Mouse (Mus musculus) limb, embryonic 11.5 days (tissue): ENCODE results near the gene Sdr9c7. TPM values are rescaled to one million over a fixed set of nuclear protein-coding genes. Genes with fewer than 3 reads are reported as not detected.

Experiments used
- ATAC-seq: fragments of 200-750 bp; cut with Nextera tagmentation; 2 replicates; pipeline ENCODE4 v1.8.0; 2017; ENCODE audit warnings: low read depth; ENCODE audit not compliant: insufficient number of reproducible peaks, low FRiP score, low TSS enrichment
- DNase-seq: peaks from one replicate; pipeline ENCODE4 v3.0.0-alpha.2; 2015; ENCODE audit warnings: low spot score
- H3K27ac ChIP-seq: fragments of 300-500 bp; sonication (generic); replicated peaks from 2 replicates; pipeline ENCODE4 v1.5.1; 2014; ENCODE audit warnings: low read depth, mild to moderate bottlenecking, low read length
- H3K27me3 ChIP-seq: fragments of 300-500 bp; sonication (generic); 2 replicates; pipeline ENCODE4 v1.6.1; 2014; ENCODE audit warnings: mild to moderate bottlenecking, low read length, mixed read lengths; ENCODE audit not compliant: control insufficient read depth, insufficient read depth
- H3K36me3 ChIP-seq: fragments of 300-500 bp; sonication (generic); 2 replicates; pipeline ENCODE4 v1.6.1; 2014; ENCODE audit warnings: mild to moderate bottlenecking, low read length, moderate library complexity, mixed read lengths; ENCODE audit not compliant: control insufficient read depth, insufficient read depth
- H3K4me1 ChIP-seq: fragments of 300-500 bp; sonication (generic); 2 replicates; pipeline ENCODE4 v1.6.1; 2014; ENCODE audit warnings: low read length, mixed read lengths; ENCODE audit not compliant: control insufficient read depth, insufficient read depth
- H3K4me2 ChIP-seq: fragments of 300-500 bp; sonication (generic); 2 replicates; pipeline ENCODE4 v1.6.1; 2014; ENCODE audit warnings: low read depth, mild to moderate bottlenecking, moderate library complexity; ENCODE audit not compliant: severe bottlenecking
- H3K4me3 ChIP-seq: fragments of 300-500 bp; sonication (generic); 2 replicates; pipeline ENCODE4 v1.5.1; 2014; ENCODE audit warnings: low read depth, low read length
- H3K9ac ChIP-seq: fragments of 300-500 bp; sonication (generic); 2 replicates; pipeline ENCODE4 v1.6.1; 2014; ENCODE audit warnings: mild to moderate bottlenecking, low read length
- H3K9me3 ChIP-seq: fragments of 300-500 bp; sonication (generic); 2 replicates; pipeline ENCODE4 v1.6.1; 2016; ENCODE audit warnings: low read length; ENCODE audit not compliant: control insufficient read depth
- whole genome bisulfite sequencing: fragments of 180-500 bp; shearing (Covaris S2); extraction: QIAGEN DNeasy Blood & Tissue Kit; methylation state at CpG from one replicate; pipeline ENCODE4 v1.1.7; 2014; 5-methylcytosine and 5-hydroxymethylcytosine counted together
- polyA plus RNA-seq: library from polyadenylated mRNA; unstranded; fragments of >200 nt; fragmentation: Nextera tagmentation; extraction: Ambion mirVana; gene quantifications from 2 replicates; pipeline ENCODE4 v1.2.1, GENCODE M21; 2014

Gene Sdr9c7
- polyA plus RNA-seq, 1 experiment from 2014 or later, result not detected

DNA sequence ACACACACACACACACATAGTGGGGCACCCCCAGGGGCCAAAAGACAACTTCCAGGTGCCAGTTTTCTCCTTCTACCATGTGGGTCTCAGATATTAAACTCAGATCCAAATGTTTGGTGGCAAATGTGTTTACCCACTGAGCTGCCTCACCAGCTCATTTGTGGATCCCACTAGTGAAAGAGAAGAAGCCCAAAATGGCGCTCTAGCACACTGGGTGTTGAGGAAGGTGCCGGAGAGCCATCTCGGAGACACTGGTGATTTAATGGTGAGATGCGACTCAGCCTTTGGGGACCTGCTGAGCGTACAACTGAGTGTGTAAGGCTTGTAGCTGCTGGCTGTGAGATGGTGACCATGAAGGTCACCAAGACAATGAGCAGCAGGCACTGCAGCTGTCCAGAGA, 19.3 kb downstream of the Sdr9c7 start:
- H3K9me3 ChIP-seq, result no peaks in the 10 kb centered on the region
- 96% methylated on average over 5 of the region's 5 CpGs for WGBS
- H3K27me3 ChIP-seq, result no peaks in the 10 kb centered on the region
- H3K4me1 ChIP-seq, result no peaks in the 10 kb centered on the region
- no peaks in the 10 kb centered on the region for H3K36me3 ChIP-seq
- no peak for DNase-seq
- H3K4me2 ChIP-seq, result no peak overlapping the region
- ATAC-seq, result no peak
- no peak overlapping the region for H3K27ac ChIP-seq
- no peak overlapping the region for H3K9ac ChIP-seq
- H3K4me3 ChIP-seq, result no peak overlapping the region

DNA sequence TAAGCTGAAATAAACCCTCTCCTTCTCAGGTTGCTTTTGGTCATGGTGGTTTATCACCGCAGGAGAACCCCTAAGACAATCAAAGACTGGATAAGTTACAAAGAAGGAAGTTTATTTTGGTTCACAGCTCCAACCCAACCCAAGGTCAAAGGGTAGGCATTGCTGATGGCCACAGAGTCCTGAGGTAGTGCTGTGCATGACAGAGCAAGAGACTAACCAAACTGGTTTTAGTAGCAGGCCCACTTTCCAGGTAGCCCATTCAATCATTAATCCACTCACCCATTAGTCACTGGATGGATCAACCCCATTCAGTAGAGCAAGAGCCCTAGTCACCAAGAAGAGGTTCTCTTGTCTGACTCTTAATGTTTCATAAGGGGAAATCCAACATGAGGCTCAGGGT, 23.9 kb downstream of the Sdr9c7 start:
- 88% methylated on average over 1 of the region's 1 CpGs for WGBS
- H3K4me2 ChIP-seq, result no peak overlapping the region
- H3K27ac ChIP-seq, result no peak overlapping the region
- no peaks in the 10 kb centered on the region for H3K9me3 ChIP-seq
- H3K4me3 ChIP-seq, result no peak overlapping the region
- no peak for ATAC-seq
- H3K4me1 ChIP-seq, result 0 out of 2 replicates have a peak, but pooled peaks cover 2% of the 10 kb centered on the region
- no peaks in the 10 kb centered on the region for H3K36me3 ChIP-seq
- H3K9ac ChIP-seq, result no peak overlapping the region
- DNase-seq, result no peak
- H3K27me3 ChIP-seq, result no peaks in the 10 kb centered on the region

DNA sequence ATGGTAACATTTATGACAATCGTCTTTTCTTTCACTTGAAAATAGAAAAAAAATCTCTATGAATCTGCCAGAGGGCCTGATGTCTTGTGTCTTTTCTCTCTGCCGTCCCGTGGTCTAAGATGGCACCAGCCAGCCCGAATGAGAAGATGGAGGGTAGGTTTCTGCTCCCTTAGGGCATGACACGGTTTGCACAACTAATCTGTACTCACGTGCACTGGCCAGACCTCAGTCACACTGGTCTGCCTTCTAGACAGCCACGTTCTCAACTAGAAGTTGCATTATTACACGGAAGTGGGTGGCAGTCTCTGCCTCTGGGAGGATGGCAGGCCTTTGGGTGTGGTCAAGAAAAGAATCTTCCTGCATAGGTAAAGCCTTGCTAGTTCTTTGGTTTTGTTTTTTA, 24.7 kb downstream of the Sdr9c7 start:
- no peak overlapping the region for H3K4me2 ChIP-seq
- ATAC-seq, result no peak
- no peak overlapping the region for H3K27ac ChIP-seq
- WGBS, result 85% methylated on average over 8 of the region's 8 CpGs
- no peak for DNase-seq
- no peaks in the 10 kb centered on the region for H3K36me3 ChIP-seq
- H3K4me3 ChIP-seq, result no peak overlapping the region
- H3K9ac ChIP-seq, result no peak overlapping the region
- H3K27me3 ChIP-seq, result no peaks in the 10 kb centered on the region
- H3K9me3 ChIP-seq, result no peaks in the 10 kb centered on the region
- 0 out of 2 replicates have a peak, but pooled peaks cover 2% of the 10 kb centered on the region for H3K4me1 ChIP-seq

GRCm38 (mm10) chr10:127924597-127925378, 26.5 kb downstream of the Sdr9c7 start:
- Histone ChIP-seq H3K4me1 (0 out of 2 replicates have a peak, but pooled peaks cover 2% of the 10 kb centered on the region), H3K9me3 (no peaks in the 10 kb centered on the region), H3K4me3 (no peak overlapping the region), H3K27ac (no peak overlapping the region), H3K27me3 (no peaks in the 10 kb centered on the region), H3K36me3 (no peaks in the 10 kb centered on the region), H3K4me2 (no peak overlapping the region), H3K9ac (no peak overlapping the region)
- WGBS, result 69% methylated on average over 7 of the region's 7 CpGs
- no peak for DNase-seq
- ATAC-seq, result no peak

DNA sequence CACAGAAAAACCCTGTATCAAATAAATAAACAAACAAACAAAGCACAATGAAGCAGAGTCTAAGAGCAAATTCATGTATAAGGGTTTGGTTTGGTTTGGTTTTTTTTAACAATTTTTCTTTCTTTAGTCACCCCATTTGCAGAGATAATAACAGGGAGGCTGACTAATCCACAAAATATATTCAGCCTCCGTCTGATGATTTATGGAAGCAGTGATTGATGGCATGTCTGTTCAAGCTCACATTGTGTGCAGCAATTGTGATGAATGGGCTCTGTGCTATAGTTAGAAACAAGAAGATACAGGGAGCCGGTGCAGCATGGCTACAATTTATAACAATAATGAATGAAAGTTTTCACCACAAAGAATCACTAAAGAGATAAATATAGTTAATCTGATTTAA, 29.4 kb downstream of the Sdr9c7 start:
- Histone ChIP-seq H3K9me3 (no peaks in the 10 kb centered on the region), H3K4me3 (no peak overlapping the region), H3K27ac (no peak overlapping the region), H3K27me3 (no peaks in the 10 kb centered on the region), H3K36me3 (no peaks in the 10 kb centered on the region), H3K4me1 (peaks cover 2% of the 10 kb centered on the region; the same call in 1 of the 2 replicates), H3K4me2 (no peak overlapping the region), H3K9ac (no peak overlapping the region)
- DNase-seq, result no peak
- WGBS, result 80% methylated on average over 2 of the region's 2 CpGs
- ATAC-seq, result no peak

GRCm38 (mm10) chr10:127932290-127932926, 34.1 kb downstream of the Sdr9c7 start:
- no peak overlapping the region for H3K9ac ChIP-seq
- H3K4me2 ChIP-seq, result no peak overlapping the region
- H3K36me3 ChIP-seq, result no peaks in the 10 kb centered on the region
- no peak overlapping the region for H3K27ac ChIP-seq
- no peaks in the 10 kb centered on the region; the same call in 1 of the 2 replicates for H3K4me1 ChIP-seq
- ATAC-seq (no peak), DNase-seq (no peak)
- 70% methylated on average over 8 of the region's 8 CpGs for WGBS
- H3K4me3 ChIP-seq, result no peak overlapping the region
- no peaks in the 10 kb centered on the region for H3K27me3 ChIP-seq
- no peaks in the 10 kb centered on the region for H3K9me3 ChIP-seq

DNA sequence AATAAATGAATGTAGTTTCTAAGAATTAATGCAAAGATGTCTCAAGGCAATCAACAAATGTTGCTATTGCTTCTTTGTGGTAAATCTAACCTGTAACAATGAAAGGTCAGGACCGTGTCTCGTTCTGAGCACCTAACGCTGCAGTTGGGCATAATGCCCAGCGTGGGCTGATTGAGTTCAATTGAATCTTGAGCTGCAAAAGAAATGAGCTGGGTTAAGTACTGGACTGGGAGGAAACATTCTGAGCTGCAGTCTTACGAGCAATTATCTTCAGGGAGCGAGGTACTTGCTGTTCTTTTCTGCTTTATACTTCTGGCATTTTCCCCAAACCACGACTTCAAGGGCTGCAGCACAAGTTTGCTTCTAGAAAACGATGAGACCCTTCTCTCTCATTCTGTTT, 38.0 kb downstream of the Sdr9c7 start:
- Histone ChIP-seq H3K36me3 (no peaks in the 10 kb centered on the region), H3K27me3 (no peaks in the 10 kb centered on the region), H3K9ac (no peak overlapping the region), H3K4me2 (no peak overlapping the region), H3K4me1 (no peaks in the 10 kb centered on the region), H3K9me3 (no peaks in the 10 kb centered on the region), H3K4me3 (no peak overlapping the region), H3K27ac (no peak overlapping the region)
- ATAC-seq (no peak), DNase-seq (no peak)
- WGBS, result 87% methylated on average over 8 of the region's 8 CpGs

DNA sequence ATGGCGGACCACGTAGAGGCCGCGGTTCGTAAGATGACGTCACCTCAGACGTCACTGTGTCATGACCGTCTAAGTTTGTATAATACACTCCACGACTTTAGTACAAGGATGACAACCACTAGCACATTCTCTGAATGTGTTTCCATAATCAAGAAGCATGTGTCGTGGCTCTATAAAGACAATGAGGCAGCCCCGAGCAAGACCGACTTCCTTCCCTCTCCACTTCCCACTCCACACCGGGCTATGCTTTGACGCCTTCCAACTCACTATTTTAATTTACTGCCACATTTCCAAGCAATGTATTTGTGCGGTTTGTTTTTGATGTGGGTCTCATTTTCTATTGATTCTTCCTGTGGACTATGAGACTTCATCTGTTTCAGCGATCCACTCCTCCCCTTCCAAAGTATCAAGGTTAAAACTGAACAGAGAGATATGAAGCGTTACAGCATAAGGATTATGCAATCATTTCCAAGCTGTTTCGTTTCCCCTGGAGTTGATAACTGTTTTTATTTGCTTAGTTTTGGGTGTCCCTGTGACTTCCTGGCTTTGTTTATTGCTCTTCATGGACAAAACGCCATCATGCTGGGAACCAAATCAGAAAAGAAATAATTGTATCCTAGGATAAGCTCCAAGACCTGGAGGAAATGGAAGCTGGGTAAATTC, 38.6 kb downstream of the Sdr9c7 start:
- WGBS, result 86% methylated on average over 19 of the region's 19 CpGs
- no peak overlapping the region for H3K27ac ChIP-seq
- H3K9ac ChIP-seq, result no peak overlapping the region
- DNase-seq (no peak), ATAC-seq (no peak)
- no peaks in the 10 kb centered on the region for H3K4me1 ChIP-seq
- no peak overlapping the region for H3K4me3 ChIP-seq
- H3K27me3 ChIP-seq, result no peaks in the 10 kb centered on the region
- no peaks in the 10 kb centered on the region for H3K36me3 ChIP-seq
- no peak overlapping the region for H3K4me2 ChIP-seq
- no peaks in the 10 kb centered on the region for H3K9me3 ChIP-seq
